Mouse (Mus musculus) ES-Bruce4 (cell line): ENCODE results near the gene Usp49.

ENCODE experiments used
- CTCF ChIP-seq: IDR thresholded peaks from one replicate; pipeline ENCODE4 v1.8.1; 2011; ENCODE audit warnings: low read depth, low read length
- EP300 ChIP-seq: IDR thresholded peaks from 2 replicates; pipeline ENCODE4 v1.6.1; 2011; ENCODE audit warnings: low read depth, low read length; ENCODE audit not compliant: insufficient read depth
- POLR2A ChIP-seq: IDR thresholded peaks from one replicate; pipeline ENCODE4 v1.8.1; 2011; ENCODE audit warnings: low read length; ENCODE audit not compliant: insufficient read depth

GRCm38 (mm10) chr17:47601389-47601755, 29.1 kb upstream of the Usp49 start:
- TF ChIP-seq EP300 (no peak), CTCF (no peak), POLR2A (no peak)
